Mouse (Mus musculus) embryonic facial prominence, embryonic 12.5 days (tissue): Measurements from ENCODE around the gene Cdc42ep2. TPM values are rescaled to one million over a fixed set of nuclear protein-coding genes. Genes with fewer than 3 reads are reported as not detected.
A peak's percentile ranks its signal among the peaks of the same experiment; 100 is the strongest.

ENCODE experiments used
- ATAC-seq: fragments of 200-750 bp; cut with Nextera tagmentation; 2 replicates; pipeline ENCODE4 v1.8.0; 2017; ENCODE audit not compliant: insufficient number of reproducible peaks, insufficient read depth, low FRiP score, low TSS enrichment
- H3K27ac ChIP-seq: fragments of 300-500 bp; sonication (generic); 2 replicates; pipeline ENCODE4 v1.5.1; 2016; ENCODE audit warnings: mild to moderate bottlenecking
- H3K27me3 ChIP-seq: fragments of 300-500 bp; sonication (generic); 2 replicates; pipeline ENCODE4 v1.6.1; 2016; ENCODE audit warnings: mild to moderate bottlenecking, moderate library complexity
- H3K36me3 ChIP-seq: fragments of 300-500 bp; sonication (generic); 2 replicates; pipeline ENCODE4 v1.6.1; 2016; ENCODE audit warnings: mild to moderate bottlenecking
- H3K4me1 ChIP-seq: fragments of 300-500 bp; sonication (generic); 2 replicates; pipeline ENCODE4 v1.6.1; 2016
- H3K4me2 ChIP-seq: fragments of 300-500 bp; sonication (generic); replicated peaks from 2 replicates; pipeline ENCODE4 v1.6.1; 2016; ENCODE audit warnings: mild to moderate bottlenecking, moderate library complexity
- H3K4me3 ChIP-seq: fragments of 300-500 bp; sonication (generic); 2 replicates; pipeline ENCODE4 v1.5.1; 2016; ENCODE audit warnings: mild to moderate bottlenecking
- H3K9ac ChIP-seq: fragments of 300-500 bp; sonication (generic); 2 replicates; pipeline ENCODE4 v1.6.1; 2016; ENCODE audit warnings: mild to moderate bottlenecking, moderate library complexity
- H3K9me3 ChIP-seq: fragments of 300-500 bp; sonication (generic); 2 replicates; pipeline ENCODE4 v1.6.1; 2016; ENCODE audit warnings: mild to moderate bottlenecking, moderate library complexity
- WGBS: fragments of 180-500 bp; shearing (Covaris S2); methylation state at CpG from one replicate; pipeline ENCODE4 v1.1.7; 2016; 5-methylcytosine and 5-hydroxymethylcytosine counted together
- polyA plus RNA-seq: library from polyadenylated mRNA; unstranded; fragments of >200 nt; fragmentation: Nextera tagmentation; extraction: Ambion mirVana; gene quantifications from 2 replicates; pipeline ENCODE4 v1.2.1, GENCODE M21; 2016

The Cdc42ep2 gene
- polyA plus RNA-seq, 1 experiment from 2014 or later = 4.2 TPM

DNA sequence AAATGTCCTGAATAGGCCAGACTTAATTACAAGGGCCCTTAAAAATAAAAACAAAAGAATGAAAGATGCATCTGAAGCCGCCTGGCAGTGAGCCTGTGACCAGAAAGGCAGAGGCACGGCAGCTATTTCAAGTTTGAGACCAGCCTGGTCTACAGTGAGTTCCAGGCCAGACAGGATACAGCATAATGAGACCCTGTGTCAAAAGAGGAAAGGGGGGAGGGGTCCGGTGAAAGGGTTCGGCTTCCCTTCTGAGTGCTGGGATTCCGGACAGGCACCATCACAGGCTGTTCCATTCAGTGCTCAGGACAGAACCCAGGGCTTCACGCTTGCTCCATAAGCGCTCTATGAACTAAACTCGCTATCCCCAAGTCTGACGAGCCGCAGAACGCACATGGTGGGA, 2.4 kb upstream of the Cdc42ep2 start:
- no peak for ATAC-seq
- H3K4me1 ChIP-seq = peaks cover 14% of the 10 kb centered on the region; the same call in 1 of the 2 replicates
- H3K9ac ChIP-seq = no peak overlapping the region
- no peaks in the 10 kb centered on the region for H3K36me3 ChIP-seq
- no peak overlapping the region for H3K27ac ChIP-seq
- no peak overlapping the region for H3K4me3 ChIP-seq
- 0 out of 2 replicates have a peak, but pooled peaks cover 10% of the 10 kb centered on the region for H3K27me3 ChIP-seq
- H3K4me2 ChIP-seq = no peak overlapping the region
- WGBS = 61% methylated on average over 11 of the region's 11 CpGs
- H3K9me3 ChIP-seq = no peaks in the 10 kb centered on the region

DNA sequence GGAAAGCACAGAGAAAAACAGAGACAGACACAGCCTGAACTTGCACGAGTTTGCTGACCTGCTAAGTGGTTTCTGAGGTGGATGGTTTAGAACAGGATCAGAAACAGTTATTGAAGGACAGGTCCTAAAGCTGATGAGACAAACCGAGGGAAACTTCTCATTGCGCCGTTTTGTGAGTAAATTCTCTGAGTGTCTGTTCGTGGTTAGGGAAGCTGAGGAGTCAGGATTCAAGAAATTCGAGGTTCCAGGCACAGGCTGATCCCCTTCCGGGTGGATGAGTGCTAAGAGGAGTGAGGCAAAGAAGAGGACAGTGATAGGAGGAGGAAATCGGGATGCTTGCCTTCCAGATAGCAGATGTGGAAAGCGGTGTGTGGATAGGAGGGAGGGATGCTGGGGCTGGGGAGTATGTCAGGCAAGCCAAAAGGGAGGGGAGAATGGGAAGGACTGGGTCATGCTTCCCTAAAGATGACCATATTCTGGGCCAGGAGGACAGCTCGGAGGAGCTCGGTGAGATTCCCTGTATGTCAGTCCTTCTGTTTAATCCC, 767 bp upstream of the Cdc42ep2 start:
- peak overlapping the region; percentile 99 for H3K4me2 ChIP-seq
- peak overlapping the region; percentile 47 for H3K4me3 ChIP-seq
- no peaks in the 10 kb centered on the region for H3K36me3 ChIP-seq
- H3K9me3 ChIP-seq = no peaks in the 10 kb centered on the region
- H3K9ac ChIP-seq = no peak overlapping the region
- no peak overlapping the region for H3K27ac ChIP-seq
- H3K27me3 ChIP-seq = 0 out of 2 replicates have a peak, but pooled peaks cover 10% of the 10 kb centered on the region
- ATAC-seq = no peak
- peaks cover 14% of the 10 kb centered on the region; the same call in 1 of the 2 replicates for H3K4me1 ChIP-seq
- WGBS = 29% methylated on average over 11 of the region's 11 CpGs

DNA sequence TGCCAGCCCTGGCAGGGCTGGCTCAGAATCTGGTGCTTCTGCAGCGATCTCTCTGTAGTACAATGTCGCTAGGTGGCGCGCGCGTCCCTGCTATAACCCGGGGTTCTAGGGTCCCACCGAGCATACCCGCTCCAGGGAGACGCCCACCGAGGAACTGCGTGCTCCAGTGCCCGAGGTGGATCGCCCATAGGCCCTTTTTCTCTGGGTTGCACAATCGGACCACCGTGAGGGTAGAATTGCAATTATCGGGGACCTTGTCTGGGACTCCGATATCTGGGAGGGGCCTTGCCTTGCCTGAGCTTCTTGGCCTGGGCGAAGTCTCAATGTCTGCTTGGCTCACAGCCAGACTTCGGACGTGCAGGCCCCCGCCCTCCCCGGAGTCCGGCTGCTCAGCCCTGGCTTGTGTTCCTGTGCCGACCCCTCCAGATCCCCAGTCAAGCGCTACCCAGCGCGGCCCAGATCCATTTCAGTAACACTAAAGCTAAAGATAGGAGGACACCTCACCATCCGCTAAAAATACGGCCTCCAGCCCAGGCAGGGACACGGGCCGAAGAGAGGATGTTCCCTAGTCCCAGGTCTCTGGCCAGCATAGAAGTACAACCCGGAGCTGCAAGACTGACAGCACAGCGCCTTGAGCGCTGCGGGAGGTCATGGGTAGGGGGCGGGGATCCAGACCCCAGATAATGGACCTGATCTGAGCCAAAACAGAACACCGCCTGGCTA, 465 bp downstream of the Cdc42ep2 start:
- WGBS = under 1% methylated on average over 38 of the region's 38 CpGs
- Histone ChIP-seq H3K9me3 (no peaks in the 10 kb centered on the region), H3K27me3 (0 out of 2 replicates have a peak, but pooled peaks cover 10% of the 10 kb centered on the region), H3K4me1 (peaks cover 14% of the 10 kb centered on the region; the same call in 1 of the 2 replicates), H3K36me3 (no peaks in the 10 kb centered on the region), H3K9ac (peak overlapping the region; percentile 49), H3K4me2 (peak overlapping the region; percentile 99), H3K4me3 (peak overlapping the region; percentile 47), H3K27ac (peak overlapping the region; percentile 51; the same call in 1 of the 2 replicates)
- ATAC-seq = peak; percentile 78

DNA sequence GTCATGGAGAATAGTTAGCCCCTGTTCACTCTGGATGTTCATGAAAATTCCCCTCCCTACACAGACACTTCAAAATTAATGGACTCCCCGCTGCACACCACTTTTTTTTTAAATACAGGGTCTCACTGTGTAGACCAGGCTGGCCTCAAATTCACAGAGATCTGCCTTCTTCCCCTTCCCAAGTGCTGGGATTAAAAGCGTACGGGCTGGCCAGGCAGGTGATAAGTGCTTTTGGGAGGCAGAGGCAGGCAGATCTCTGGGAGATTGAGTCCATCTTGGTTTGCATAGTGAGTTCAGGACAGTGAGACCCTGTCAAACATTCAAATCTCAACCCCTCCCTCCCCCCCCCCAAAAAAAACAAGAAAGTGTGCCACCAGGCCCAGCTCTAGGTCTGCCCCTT, 1.7 kb downstream of the Cdc42ep2 start:
- Histone ChIP-seq H3K4me2 (no peak overlapping the region), H3K36me3 (no peaks in the 10 kb centered on the region), H3K9me3 (no peaks in the 10 kb centered on the region), H3K9ac (no peak overlapping the region), H3K4me3 (no peak overlapping the region), H3K4me1 (0 out of 2 replicates have a peak, but pooled peaks cover 7% of the 10 kb centered on the region), H3K27ac (no peak overlapping the region), H3K27me3 (0 out of 2 replicates have a peak, but pooled peaks cover 10% of the 10 kb centered on the region)
- ATAC-seq = no peak
- WGBS = 95% methylated on average over 3 of the region's 3 CpGs

DNA sequence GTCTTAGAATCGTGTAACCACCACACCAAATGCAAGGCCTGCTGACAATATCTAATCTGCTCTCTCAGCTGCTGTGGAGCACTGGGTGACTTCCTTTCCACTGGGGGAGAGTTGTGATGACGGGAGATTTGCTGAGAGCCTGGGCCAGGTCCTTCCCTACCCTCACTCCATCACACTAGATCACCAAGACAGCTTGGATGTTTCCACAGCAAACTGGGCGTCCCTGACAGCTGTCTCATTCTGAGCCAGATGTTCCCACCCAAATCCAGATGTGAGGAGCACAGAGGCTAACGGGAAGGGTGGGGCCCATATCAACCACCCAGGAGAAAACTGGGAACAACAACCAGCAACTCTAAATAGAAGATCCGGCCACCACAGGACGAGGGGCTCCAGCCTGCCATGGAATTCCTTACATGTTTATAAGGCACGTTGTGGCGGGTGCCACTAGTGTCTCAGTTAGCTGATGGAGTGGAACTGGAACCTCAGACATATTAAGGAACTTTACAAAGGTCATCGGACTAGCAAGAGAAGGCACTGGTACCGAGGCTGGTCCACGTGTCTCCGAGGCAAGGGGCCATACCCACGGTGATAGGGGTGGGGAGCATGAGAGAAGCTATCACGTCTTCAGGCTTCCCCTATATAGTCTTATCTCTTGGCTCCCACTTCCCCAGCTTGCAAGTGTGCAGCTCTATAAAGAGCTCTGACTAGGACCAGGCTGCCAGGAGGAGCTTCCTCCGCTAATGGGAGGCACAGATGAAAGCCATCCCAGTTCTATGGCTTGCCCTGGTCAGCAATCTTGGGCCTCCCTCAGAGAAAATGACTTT, 2.3 kb downstream of the Cdc42ep2 start:
- Histone ChIP-seq H3K27ac (no peak overlapping the region), H3K4me1 (0 out of 2 replicates have a peak, but pooled peaks cover 7% of the 10 kb centered on the region), H3K36me3 (no peaks in the 10 kb centered on the region), H3K4me2 (no peak overlapping the region), H3K9me3 (no peaks in the 10 kb centered on the region), H3K4me3 (no peak overlapping the region), H3K9ac (no peak overlapping the region), H3K27me3 (0 out of 2 replicates have a peak, but pooled peaks cover 10% of the 10 kb centered on the region)
- 78% methylated on average over 15 of the region's 15 CpGs for WGBS
- no peak for ATAC-seq

DNA sequence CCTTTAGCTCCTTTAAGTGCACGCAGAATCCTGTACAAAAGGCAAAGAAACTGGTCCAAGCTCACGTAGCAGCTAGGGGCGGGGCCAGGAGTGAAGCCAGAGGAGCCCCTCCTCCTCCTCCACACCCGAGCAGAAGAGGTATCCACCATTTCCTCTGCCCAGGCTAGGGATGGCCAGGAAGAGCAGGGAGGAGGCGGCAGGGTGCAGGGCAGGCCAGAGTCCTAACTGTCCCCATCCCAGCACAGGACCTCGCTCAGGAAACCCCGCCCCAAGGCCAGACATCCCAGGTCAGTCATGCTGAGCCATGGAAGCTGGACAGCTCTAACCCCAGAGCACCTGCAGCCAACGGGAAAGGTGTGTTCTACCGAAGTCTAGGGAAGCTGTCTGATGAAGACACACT, 2.9 kb downstream of the Cdc42ep2 start:
- H3K27ac ChIP-seq = no peak overlapping the region
- H3K27me3 ChIP-seq = 0 out of 2 replicates have a peak, but pooled peaks cover 10% of the 10 kb centered on the region
- H3K9ac ChIP-seq = no peak overlapping the region; the same call in 1 of the 2 replicates
- ATAC-seq = no peak
- H3K4me2 ChIP-seq = peak overlapping the region; percentile 24; the same call in 1 of the 2 replicates
- no peaks in the 10 kb centered on the region for H3K9me3 ChIP-seq
- WGBS = 16% methylated on average over 9 of the region's 9 CpGs
- H3K4me1 ChIP-seq = 0 out of 2 replicates have a peak, but pooled peaks cover 7% of the 10 kb centered on the region
- no peaks in the 10 kb centered on the region for H3K36me3 ChIP-seq
- no peak overlapping the region for H3K4me3 ChIP-seq

DNA sequence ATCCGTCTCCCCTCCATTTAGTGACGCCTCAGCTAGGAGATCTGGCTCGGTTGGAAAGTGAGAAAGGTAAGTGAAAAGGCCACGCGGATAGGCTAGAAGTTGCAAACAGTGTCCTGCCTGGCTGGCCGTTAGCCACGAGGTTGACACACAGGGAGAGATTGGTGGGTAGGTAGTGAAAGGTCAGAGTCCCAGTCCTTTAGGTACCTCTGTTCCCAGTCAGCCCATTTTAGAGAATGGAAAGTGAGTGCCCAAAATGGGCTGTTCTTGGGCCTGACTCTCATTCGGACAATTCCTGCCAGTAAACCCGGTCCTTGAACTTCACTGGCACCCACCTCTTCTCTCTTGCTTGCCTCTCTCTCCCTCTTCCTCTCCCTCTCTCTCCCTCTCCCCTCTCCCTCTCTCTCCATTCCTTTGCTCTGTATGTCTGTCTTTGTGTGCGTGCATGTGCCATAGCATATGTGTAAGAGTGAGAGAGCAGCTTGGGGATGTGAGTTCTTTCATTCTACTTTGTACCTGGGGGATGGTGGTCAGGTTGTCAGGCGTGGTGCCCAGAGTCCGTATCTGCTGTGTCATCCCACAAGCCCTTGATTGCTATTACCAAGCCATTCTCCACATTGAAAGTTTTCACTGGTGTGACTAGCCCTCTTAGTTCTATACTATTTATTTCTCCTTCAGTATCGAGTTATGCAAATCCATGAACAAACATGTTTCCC, 11.5 kb downstream of the Cdc42ep2 start, which contains the start of gene Dpf2:
Gene Dpf2, minus strand, starts transcription at position 4 of the 713 bp plus-strand sequence.
- H3K4me1 ChIP-seq = peaks cover 18% of the 10 kb centered on the region
- H3K9me3 ChIP-seq = no peaks in the 10 kb centered on the region
- H3K36me3 ChIP-seq = no peaks in the 10 kb centered on the region; the same call in 1 of the 2 replicates
- peak within 1 kb of the TSS; percentile 72 for H3K4me2 ChIP-seq
- 26% methylated on average over 11 of the region's 13 CpGs for WGBS
- peak within 1 kb of the TSS; percentile 91 for H3K27ac ChIP-seq
- no peaks in the 10 kb centered on the region for H3K27me3 ChIP-seq
- ATAC-seq = no peak
- peak within 1 kb of the TSS; percentile 98 for H3K9ac ChIP-seq
- H3K4me3 ChIP-seq = peak within 1 kb of the TSS; percentile 97

DNA sequence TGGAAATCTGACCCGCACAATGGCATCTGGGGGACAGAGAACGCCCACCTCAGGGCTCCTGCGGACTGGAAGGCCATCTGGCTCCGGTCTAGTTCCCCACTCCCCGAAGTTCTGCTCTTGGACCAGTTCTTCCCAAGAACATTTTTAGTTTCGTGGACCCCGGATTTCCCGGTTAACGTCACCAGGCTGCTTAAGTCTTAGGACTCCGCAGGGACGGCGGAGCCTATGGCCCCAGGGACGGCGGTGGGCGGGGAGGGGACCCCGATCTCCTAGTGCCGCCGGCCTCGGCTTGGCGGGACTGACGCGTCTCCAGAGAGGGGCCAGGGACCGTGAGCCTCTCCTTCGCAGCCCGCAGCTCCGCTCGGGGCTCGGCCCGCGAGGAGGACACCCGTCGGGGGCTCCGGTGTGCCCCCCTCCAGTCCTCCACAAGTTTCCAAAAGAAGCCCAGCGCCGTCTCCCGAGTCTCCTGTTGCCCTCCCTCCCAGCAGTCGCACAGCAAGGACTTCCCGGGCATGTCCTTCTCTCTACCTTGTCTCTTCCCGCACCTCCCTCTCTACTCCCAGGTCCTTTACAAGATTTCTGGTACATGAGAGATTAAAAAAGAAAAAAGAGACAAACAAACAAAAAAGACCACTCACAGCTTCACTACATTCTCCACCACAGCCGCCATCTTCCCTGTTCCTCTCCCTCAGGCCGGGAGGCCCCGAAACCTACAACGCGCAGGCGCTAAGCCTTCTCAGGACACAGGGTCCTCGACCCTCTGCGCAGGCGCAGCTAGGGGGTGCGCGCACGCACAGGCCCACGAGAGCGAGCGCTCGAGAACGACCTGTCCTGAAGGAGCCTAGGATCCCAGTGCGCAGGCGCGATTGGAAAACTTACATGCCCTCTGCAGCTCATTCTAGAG, 12.3 kb downstream of the Cdc42ep2 start:
- WGBS = under 1% methylated on average over 59 of the region's 59 CpGs
- Histone ChIP-seq H3K27ac (peak overlapping the region; percentile 91), H3K9me3 (no peaks in the 10 kb centered on the region), H3K4me3 (peak overlapping the region; percentile 97), H3K27me3 (no peaks in the 10 kb centered on the region), H3K9ac (peak overlapping the region; percentile 98), H3K36me3 (no peaks in the 10 kb centered on the region; the same call in 1 of the 2 replicates), H3K4me1 (peaks cover 18% of the 10 kb centered on the region), H3K4me2 (peak overlapping the region; percentile 72)
- peak; percentile 91 for ATAC-seq

DNA sequence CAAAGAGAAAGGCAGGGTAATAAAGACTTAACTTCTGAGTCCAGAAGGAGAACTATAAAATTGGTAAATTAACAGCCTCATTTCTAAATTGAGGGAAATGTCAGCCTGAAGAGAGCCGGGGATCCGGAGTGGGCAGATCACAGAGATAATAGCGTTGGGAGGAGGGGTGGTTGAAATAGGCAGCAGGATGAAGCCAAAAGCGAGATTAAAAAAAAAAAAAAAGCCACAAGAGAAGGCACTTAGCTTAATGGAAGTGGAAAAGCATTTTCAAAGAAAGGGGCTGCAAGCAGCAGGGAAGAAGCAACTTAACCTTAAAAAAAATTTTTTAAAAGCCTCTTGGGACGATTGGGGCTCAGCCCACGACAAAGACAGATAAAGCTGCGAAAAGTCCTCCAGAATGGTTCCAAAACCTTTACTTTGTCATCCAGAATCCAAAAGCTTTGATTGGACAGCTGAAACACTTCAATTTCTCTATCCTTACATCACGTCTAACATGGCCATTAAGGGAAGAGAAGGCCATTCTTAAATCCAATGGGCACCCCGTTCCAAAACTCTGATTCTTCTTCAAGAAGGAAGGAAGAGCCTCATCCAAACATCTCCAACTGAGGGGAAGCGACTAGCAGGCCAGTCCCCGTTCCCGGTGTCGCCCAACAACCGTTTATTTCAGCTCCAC, 13.1 kb downstream of the Cdc42ep2 start:
- 11% methylated on average over 14 of the region's 14 CpGs for WGBS

DNA sequence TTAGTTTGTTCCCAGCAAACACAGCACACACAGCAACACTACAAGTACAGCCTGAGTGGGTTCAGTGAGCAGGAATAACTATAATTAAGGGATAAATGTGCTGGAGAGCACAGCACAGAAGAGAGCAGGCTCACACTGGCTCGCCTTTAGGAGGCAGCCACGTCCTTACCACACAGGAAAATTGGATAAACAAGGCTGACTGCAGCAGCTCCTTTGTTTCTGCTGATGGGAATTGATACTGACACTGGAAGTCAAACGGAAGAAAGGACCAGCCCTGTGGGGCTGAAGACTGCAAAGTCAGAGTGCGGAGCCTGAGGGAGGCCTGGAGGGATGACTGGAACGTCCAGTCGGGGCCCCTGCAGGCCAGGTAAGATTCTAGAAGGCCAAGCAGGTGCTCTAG, 14.4 kb downstream of the Cdc42ep2 start:
- H3K27me3 ChIP-seq = no peaks in the 10 kb centered on the region
- WGBS = 46% methylated on average over 6 of the region's 6 CpGs
- ATAC-seq = no peak
- H3K9ac ChIP-seq = peak overlapping the region; percentile 44
- H3K36me3 ChIP-seq = peaks cover 20% of the 10 kb centered on the region
- H3K4me2 ChIP-seq = peak overlapping the region; percentile 72
- no peaks in the 10 kb centered on the region for H3K9me3 ChIP-seq
- H3K27ac ChIP-seq = peak overlapping the region; percentile 74
- H3K4me1 ChIP-seq = peaks cover 18% of the 10 kb centered on the region
- peak overlapping the region; percentile 97 for H3K4me3 ChIP-seq

More for the DNA sequence above, 13.1 kb downstream of the Cdc42ep2 start:
- no peaks in the 10 kb centered on the region for H3K9me3 ChIP-seq
- H3K4me3 ChIP-seq = peak overlapping the region; percentile 97
- peak overlapping the region; percentile 98 for H3K9ac ChIP-seq
- no peaks in the 10 kb centered on the region for H3K27me3 ChIP-seq
- H3K4me1 ChIP-seq = peaks cover 18% of the 10 kb centered on the region
- H3K27ac ChIP-seq = peak overlapping the region; percentile 91
- no peak for ATAC-seq
- H3K4me2 ChIP-seq = peak overlapping the region; percentile 72
- peaks cover 6% of the 10 kb centered on the region for H3K36me3 ChIP-seq
